Mouse (Mus musculus) hindbrain, embryonic 13.5 days (tissue): Measurements from ENCODE around the gene Ereg. TPM values are rescaled to one million over a fixed set of nuclear protein-coding genes. Genes with fewer than 3 reads are reported as not detected.
A peak's percentile ranks its signal among the peaks of the same experiment; 100 is the strongest.

Experiments used
- ATAC-seq: fragments of 200-750 bp; cut with Nextera tagmentation; 2 replicates; pipeline ENCODE4 v1.8.0; 2017; ENCODE audit warnings: moderate TSS enrichment; ENCODE audit not compliant: low FRiP score
- H3K27ac ChIP-seq: fragments of 300-500 bp; sonication (generic); 2 replicates; pipeline ENCODE4 v1.5.1; 2015; ENCODE audit warnings: inconsistent platforms, mild to moderate bottlenecking, moderate library complexity
- H3K27me3 ChIP-seq: fragments of 300-500 bp; sonication (generic); 2 replicates; pipeline ENCODE4 v1.6.1; 2015; ENCODE audit warnings: mild to moderate bottlenecking, inconsistent platforms
- H3K36me3 ChIP-seq: fragments of 300-500 bp; sonication (generic); 2 replicates; pipeline ENCODE4 v1.6.1; 2015; ENCODE audit warnings: mild to moderate bottlenecking, inconsistent platforms
- H3K4me1 ChIP-seq: fragments of 300-500 bp; sonication (generic); replicated peaks from 2 replicates; pipeline ENCODE4 v1.6.1; 2015; ENCODE audit warnings: inconsistent platforms
- H3K4me2 ChIP-seq: fragments of 300-500 bp; sonication (generic); 2 replicates; pipeline ENCODE4 v1.6.1; 2015; ENCODE audit warnings: inconsistent platforms, mild to moderate bottlenecking, moderate library complexity
- H3K4me3 ChIP-seq: fragments of 300-500 bp; sonication (generic); 2 replicates; pipeline ENCODE4 v1.5.1; 2015; ENCODE audit warnings: mild to moderate bottlenecking, inconsistent platforms
- H3K9ac ChIP-seq: fragments of 300-500 bp; sonication (generic); 2 replicates; pipeline ENCODE4 v1.6.1; 2015; ENCODE audit warnings: mild to moderate bottlenecking, inconsistent platforms
- H3K9me3 ChIP-seq: fragments of 300-500 bp; sonication (generic); 2 replicates; pipeline ENCODE4 v1.6.1; 2016; ENCODE audit warnings: inconsistent platforms
- WGBS: fragments of 180-500 bp; shearing (Covaris S2); methylation state at CpG from one replicate; pipeline ENCODE4 v1.1.7; 2015; 5-methylcytosine and 5-hydroxymethylcytosine counted together
- polyA plus RNA-seq: library from polyadenylated mRNA; unstranded; fragments of >200 nt; fragmentation: Nextera tagmentation; extraction: Ambion mirVana; gene quantifications from 2 replicates; pipeline ENCODE4 v1.2.1, GENCODE M21; 2015

The Ereg gene
- polyA plus RNA-seq, 1 experiment from 2014 or later = not detected

DNA sequence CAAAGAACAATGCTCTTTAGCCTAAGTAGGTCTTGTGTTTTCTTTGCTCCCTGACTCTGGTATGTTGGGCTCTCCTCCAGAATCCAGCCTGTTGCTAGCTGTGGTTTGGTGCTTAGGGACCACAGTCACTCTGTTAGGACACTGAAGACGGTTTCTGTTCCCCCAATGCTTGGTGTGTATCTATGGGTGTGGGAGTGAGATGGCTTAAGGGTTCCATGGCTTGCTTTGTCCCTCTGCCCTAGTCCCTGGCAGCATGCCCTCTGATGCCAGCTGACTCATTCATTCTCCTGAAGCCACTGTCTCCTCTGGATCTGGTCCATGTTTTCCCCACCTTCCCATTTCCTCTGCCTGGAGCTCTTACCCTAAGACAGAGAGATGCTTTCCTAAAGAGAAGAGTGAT, 40.2 kb downstream of the Ereg start:
- 70% methylated on average over 1 of the region's 1 CpGs for WGBS

DNA sequence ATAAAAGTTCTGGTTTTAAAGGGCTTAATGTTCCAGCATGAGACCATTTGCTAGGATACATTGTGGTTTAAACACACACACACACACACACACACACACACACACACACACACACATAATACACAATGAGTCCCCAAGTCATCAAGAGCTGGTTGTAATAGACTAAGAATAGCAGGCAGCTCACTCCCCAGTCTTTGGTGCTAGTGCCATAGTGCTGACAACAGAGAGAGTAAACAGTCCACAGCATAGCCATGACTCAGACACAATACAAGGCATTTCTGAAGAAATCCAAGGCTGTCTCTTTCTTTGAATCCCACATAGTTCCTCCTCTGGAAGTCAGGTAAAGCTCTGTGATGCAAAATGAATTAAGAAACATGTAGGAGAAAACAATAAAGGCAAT, 44.2 kb downstream of the Ereg start:
- no peak for ATAC-seq
- Histone ChIP-seq H3K27ac (no peak overlapping the region), H3K9me3 (no peaks in the 10 kb centered on the region), H3K36me3 (no peaks in the 10 kb centered on the region), H3K27me3 (no peaks in the 10 kb centered on the region), H3K4me1 (no peaks in the 10 kb centered on the region), H3K4me2 (no peak overlapping the region), H3K9ac (no peak overlapping the region), H3K4me3 (no peak overlapping the region)

More for the DNA sequence above, 40.2 kb downstream of the Ereg start:
- no peak for ATAC-seq
- H3K4me2 ChIP-seq = no peak overlapping the region
- H3K4me3 ChIP-seq = no peak overlapping the region
- no peaks in the 10 kb centered on the region for H3K36me3 ChIP-seq
- H3K9ac ChIP-seq = no peak overlapping the region
- H3K4me1 ChIP-seq = no peaks in the 10 kb centered on the region
- H3K27ac ChIP-seq = no peak overlapping the region
- H3K9me3 ChIP-seq = no peaks in the 10 kb centered on the region
- no peaks in the 10 kb centered on the region for H3K27me3 ChIP-seq

DNA sequence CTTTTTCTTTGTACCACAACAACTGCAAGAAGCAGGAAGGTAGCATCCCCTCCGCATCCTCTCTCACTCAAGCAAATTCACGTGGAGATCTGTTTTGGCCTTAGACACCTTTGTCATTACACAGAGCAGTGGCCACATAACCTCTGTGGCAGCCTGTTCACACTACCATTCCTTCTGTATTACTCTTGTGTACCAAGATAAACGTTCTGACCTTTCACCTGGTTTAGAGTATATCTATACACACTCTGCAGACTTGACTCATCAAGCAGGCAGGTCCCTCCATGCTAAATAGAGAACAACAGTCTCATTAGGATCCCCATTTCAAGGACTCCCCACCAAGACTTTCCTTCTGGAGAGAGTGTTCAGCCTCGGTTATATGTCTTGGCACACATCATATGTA, 49.0 kb downstream of the Ereg start:
- H3K4me1 ChIP-seq = no peaks in the 10 kb centered on the region
- no peak overlapping the region for H3K4me3 ChIP-seq
- H3K9ac ChIP-seq = no peak overlapping the region
- H3K27ac ChIP-seq = no peak overlapping the region
- 80% methylated on average over 4 of the region's 4 CpGs for WGBS
- H3K36me3 ChIP-seq = no peaks in the 10 kb centered on the region
- H3K27me3 ChIP-seq = no peaks in the 10 kb centered on the region
- no peak for ATAC-seq
- H3K4me2 ChIP-seq = no peak overlapping the region
- H3K9me3 ChIP-seq = no peaks in the 10 kb centered on the region

DNA sequence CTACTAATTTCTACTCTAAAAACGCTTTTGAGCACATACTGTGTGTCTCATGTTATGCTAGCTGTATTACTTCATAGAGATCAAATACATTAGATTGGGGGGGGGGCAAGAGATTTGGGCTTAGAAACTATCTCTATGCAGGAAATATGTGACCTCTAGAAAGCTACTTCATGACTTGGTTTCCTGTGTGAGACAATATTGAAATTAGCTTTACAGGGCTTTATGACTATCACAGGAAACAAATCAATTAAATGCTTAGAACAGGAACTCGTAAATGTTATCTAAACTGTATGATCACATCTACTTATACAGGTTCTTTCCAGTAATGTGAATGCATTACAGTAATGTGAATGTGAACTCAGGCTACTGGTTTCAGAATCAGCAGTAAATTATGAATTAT, 49.7 kb downstream of the Ereg start:
- H3K36me3 ChIP-seq = no peaks in the 10 kb centered on the region
- no peak overlapping the region for H3K9ac ChIP-seq
- H3K27me3 ChIP-seq = no peaks in the 10 kb centered on the region
- H3K9me3 ChIP-seq = no peaks in the 10 kb centered on the region
- no peak overlapping the region for H3K4me3 ChIP-seq
- no peaks in the 10 kb centered on the region for H3K4me1 ChIP-seq
- no peak for ATAC-seq
- no peak overlapping the region for H3K4me2 ChIP-seq
- no peak overlapping the region for H3K27ac ChIP-seq
- WGBS = 84% methylated on average over 2 of the region's 2 CpGs

DNA sequence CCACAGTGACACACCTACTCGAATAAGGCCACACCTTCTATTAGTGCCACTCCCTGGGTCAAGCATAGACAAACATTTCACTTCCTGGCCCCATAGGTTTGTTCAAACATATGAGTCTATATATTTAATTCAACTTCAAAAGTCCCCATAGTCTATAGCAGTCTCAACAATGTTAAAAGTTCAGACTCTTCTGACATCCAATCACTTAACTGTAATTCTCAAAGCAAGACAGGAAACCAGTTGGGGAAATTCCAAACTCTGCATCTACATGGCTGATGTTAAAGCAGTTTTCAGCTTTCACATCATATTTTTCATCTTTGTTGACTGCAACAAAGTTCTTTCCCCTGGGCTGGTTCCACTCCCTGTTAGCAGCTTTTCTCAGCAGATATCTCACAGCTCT, 52.2 kb downstream of the Ereg start:
- ATAC-seq = no peak
- no peak overlapping the region for H3K4me3 ChIP-seq
- no peak overlapping the region for H3K4me2 ChIP-seq
- no peak overlapping the region for H3K27ac ChIP-seq
- H3K36me3 ChIP-seq = no peaks in the 10 kb centered on the region
- WGBS = 97% methylated on average over 1 of the region's 1 CpGs
- no peaks in the 10 kb centered on the region for H3K9me3 ChIP-seq
- H3K27me3 ChIP-seq = no peaks in the 10 kb centered on the region
- no peaks in the 10 kb centered on the region for H3K4me1 ChIP-seq
- H3K9ac ChIP-seq = no peak overlapping the region

DNA sequence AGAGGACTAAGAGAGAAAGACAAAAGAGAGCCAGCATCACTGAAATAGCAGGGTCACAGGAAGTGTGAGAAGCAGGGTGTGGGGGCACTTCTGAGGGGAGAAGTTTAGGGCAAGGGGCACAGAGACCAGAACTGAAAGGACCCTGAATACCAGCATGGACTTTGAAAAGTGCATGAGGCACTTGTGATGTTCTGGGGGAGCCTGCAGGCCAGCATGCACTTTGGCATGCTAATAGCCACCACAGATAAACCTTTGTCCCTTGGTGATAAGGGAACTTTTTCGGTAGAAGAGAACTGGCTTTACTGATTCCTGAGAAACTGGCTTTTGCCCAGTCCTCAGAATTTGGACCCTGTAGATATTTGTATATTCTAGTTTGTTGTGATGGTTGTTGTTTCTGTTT, 60.5 kb downstream of the Ereg start:
- H3K4me2 ChIP-seq = no peak overlapping the region
- no peaks in the 10 kb centered on the region for H3K36me3 ChIP-seq
- no peak overlapping the region for H3K9ac ChIP-seq
- H3K27ac ChIP-seq = no peak overlapping the region
- H3K4me3 ChIP-seq = no peak overlapping the region
- H3K27me3 ChIP-seq = peaks cover 17% of the 10 kb centered on the region
- WGBS = 60% methylated on average over 1 of the region's 1 CpGs
- peaks cover 8% of the 10 kb centered on the region for H3K4me1 ChIP-seq
- ATAC-seq = no peak
- no peaks in the 10 kb centered on the region for H3K9me3 ChIP-seq

DNA sequence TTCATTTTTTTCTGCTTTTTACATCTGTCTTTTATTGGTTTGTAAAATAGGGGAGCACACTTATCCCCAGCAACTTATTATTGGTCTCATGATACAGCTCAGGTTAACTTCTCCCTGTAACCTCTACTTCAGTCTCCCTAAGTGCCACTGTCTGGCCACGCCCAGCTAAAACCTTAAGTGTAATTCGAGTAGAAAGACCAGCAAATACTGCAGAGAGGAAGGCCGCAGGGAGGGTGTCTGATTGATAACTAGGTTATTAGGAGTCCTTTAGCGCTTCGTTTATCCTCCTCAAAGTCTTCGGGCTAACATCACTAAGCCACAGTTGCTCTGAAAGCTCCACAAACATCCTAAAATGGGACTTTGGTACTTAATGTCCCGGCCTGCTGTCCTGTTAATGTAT, 64.5 kb downstream of the Ereg start:
- Histone ChIP-seq H3K27me3 (peaks cover 32% of the 10 kb centered on the region), H3K4me3 (peak overlapping the region; percentile 62), H3K27ac (no peak overlapping the region), H3K4me2 (peak overlapping the region; percentile 88), H3K4me1 (peaks cover 8% of the 10 kb centered on the region), H3K9ac (0 out of 2 replicates have a peak overlapping the region, but pooled peaks have one; percentile 69), H3K36me3 (no peaks in the 10 kb centered on the region), H3K9me3 (no peaks in the 10 kb centered on the region)
- WGBS = 5% methylated on average over 7 of the region's 7 CpGs
- ATAC-seq = no peak

DNA sequence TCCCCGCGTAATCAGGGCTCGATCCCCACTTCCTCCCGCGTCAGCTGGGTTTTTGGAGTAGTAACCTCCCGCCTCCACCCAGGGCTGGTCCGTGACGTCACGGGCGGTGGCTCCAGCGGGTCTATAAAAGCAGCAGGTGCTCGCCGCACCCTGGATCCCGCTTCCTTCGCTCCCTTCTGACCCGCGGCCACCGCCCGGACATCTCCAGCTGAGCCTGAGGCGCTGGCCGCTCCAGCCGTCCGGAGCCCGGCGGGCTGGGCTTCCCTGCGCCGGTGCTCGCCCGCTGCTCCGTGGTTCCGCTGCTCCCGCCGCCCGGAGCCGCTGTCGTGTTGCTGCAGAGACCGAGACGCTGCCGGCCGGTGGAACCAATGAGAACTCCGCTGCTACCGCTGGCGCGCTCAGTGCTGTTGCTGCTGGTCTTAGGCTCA, 65.0 kb downstream of the Ereg start, which contains the start of gene Areg:
TSS of gene Areg (plus strand) at position 154 of the 428 bp plus-strand sequence.
- H3K4me3 ChIP-seq = peak within 1 kb of the TSS; percentile 62
- no peaks in the 10 kb centered on the region for H3K9me3 ChIP-seq
- peak; percentile 90 for ATAC-seq
- 0% methylated on average over 44 of the region's 44 CpGs for WGBS
- H3K27ac ChIP-seq = no peak within 1 kb of the TSS
- peak within 1 kb of the TSS; percentile 88 for H3K4me2 ChIP-seq
- H3K4me1 ChIP-seq = peaks cover 8% of the 10 kb centered on the region
- peaks cover 32% of the 10 kb centered on the region for H3K27me3 ChIP-seq
- no peaks in the 10 kb centered on the region for H3K36me3 ChIP-seq
- H3K9ac ChIP-seq = peak within 1 kb of the TSS; percentile 69

DNA sequence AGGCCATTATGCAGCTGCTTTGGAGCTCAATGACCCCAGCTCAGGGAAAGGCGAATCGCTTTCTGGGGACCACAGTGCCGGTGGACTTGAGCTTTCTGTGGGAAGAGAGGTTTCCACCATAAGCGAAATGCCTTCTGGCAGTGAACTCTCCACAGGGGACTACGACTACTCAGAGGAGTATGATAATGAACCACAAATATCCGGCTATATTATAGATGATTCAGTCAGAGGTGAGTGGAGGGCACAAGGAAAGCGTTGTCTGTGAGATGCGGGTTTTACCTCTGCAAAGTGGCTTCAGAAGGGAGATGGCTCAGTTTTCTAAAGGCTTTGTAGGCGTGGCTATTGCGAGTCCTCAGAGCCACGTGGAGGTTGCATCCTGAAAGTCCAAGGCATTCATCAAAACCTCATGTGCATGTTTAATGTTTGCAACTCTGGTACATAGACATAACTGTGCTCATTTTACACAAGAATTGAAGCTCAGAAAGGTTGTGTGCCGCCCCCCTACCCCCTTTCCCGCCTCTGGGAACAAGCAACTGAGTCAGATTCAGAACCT, 66.5 kb downstream of the Ereg start:
- H3K4me1 ChIP-seq = peaks cover 8% of the 10 kb centered on the region
- no peak for ATAC-seq
- WGBS = 56% methylated on average over 13 of the region's 13 CpGs

More for the DNA sequence above, 66.5 kb downstream of the Ereg start:
- Histone ChIP-seq H3K9ac (no peak overlapping the region), H3K27me3 (peaks cover 32% of the 10 kb centered on the region), H3K27ac (no peak overlapping the region), H3K4me2 (no peak overlapping the region), H3K36me3 (no peaks in the 10 kb centered on the region), H3K4me3 (no peak overlapping the region), H3K9me3 (no peaks in the 10 kb centered on the region)

Other genes starting within 250 kb of the Ereg start
- 0.21 TPM in 1 of 2 replicates, not detected in the other for gene Cxcl1, start 183.4 kb upstream of the Ereg start, polyA plus RNA-seq
- gene Cxcl2, start 170.8 kb upstream of the Ereg start, polyA plus RNA-seq = not detected in 2 replicates
- gene Mthfd2l, start 143.5 kb upstream of the Ereg start, polyA plus RNA-seq = 77.7 and 87.5 TPM in 2 replicates
- not detected in 2 replicates for gene Epgn, start 47.2 kb upstream of the Ereg start, polyA plus RNA-seq
- 0.18 and 0.38 TPM in 2 replicates for gene Areg, start 65.0 kb downstream of the Ereg start, polyA plus RNA-seq